Mouse (Mus musculus) gastrocnemius, adult 2 months (tissue): Measurements from ENCODE around the gene Fam184b. TPM values are rescaled to one million over a fixed set of nuclear protein-coding genes. Genes with fewer than 3 reads are reported as not detected.
A peak's percentile ranks its signal among the peaks of the same experiment; 100 is the strongest.

Experiments used
- DNase-seq: peaks from one replicate; pipeline ENCODE4 v3.0.0; 2022
- H3K27ac ChIP-seq: fragments of 200-600 bp; 2 replicates; pipeline ENCODE4 v1.8.1; 2022; ENCODE audit warnings: mild to moderate bottlenecking
- H3K4me3 ChIP-seq: fragments of 200-600 bp; 2 replicates; pipeline ENCODE4 v1.8.1; 2022; ENCODE audit warnings: mild to moderate bottlenecking, moderate library complexity
- CTCF ChIP-seq: fragments of 200-600 bp; IDR thresholded peaks from 2 replicates; pipeline ENCODE4 v1.8.1; 2022; ENCODE audit warnings: antibody characterized with exemption, mild to moderate bottlenecking, moderate library complexity
- intact Hi-C: fragments of 180-260 bp; cut with DNase I; formaldehyde crosslinking; loops from one replicate; pipeline ENCODE4 v1.15.1; 2025
- total RNA-seq, 2 experiments: library from RNA; stranded (reverse); gene quantifications; 2 replicates each; pipeline ENCODE4 v1.2.3; 2021

Gene Fam184b
- total RNA-seq, 2 experiments from 2014 or later: 0.41 to 0.61 TPM

DNA sequence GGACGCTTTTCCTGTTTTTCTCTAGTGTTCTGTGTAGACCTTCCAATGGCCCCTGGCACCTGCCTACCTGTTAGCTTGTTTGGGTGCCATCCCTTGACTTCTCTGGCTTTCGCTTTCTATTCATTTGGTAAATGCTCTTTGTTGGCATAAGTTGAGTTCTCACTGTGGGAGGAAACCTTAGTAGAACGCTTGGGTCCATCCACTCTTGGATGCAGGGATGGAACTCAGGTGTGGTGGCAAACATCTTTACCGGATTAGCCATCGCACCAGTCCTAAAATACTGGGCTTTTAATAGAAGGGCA, 118.7 kb downstream of the Fam184b start:
- intact Hi-C loops: loop anchor here (1.0 to 5.0 kb wide), 2 partner anchors 27 to 147 kb away; partner anchors contain the start of genes Lap3 and Ncapg
- TF ChIP-seq CTCF: no peak
- DNase-seq: no peak
- Histone ChIP-seq H3K4me3 (peak overlapping the region; percentile 94), H3K27ac (peak overlapping the region; percentile 88)

DNA sequence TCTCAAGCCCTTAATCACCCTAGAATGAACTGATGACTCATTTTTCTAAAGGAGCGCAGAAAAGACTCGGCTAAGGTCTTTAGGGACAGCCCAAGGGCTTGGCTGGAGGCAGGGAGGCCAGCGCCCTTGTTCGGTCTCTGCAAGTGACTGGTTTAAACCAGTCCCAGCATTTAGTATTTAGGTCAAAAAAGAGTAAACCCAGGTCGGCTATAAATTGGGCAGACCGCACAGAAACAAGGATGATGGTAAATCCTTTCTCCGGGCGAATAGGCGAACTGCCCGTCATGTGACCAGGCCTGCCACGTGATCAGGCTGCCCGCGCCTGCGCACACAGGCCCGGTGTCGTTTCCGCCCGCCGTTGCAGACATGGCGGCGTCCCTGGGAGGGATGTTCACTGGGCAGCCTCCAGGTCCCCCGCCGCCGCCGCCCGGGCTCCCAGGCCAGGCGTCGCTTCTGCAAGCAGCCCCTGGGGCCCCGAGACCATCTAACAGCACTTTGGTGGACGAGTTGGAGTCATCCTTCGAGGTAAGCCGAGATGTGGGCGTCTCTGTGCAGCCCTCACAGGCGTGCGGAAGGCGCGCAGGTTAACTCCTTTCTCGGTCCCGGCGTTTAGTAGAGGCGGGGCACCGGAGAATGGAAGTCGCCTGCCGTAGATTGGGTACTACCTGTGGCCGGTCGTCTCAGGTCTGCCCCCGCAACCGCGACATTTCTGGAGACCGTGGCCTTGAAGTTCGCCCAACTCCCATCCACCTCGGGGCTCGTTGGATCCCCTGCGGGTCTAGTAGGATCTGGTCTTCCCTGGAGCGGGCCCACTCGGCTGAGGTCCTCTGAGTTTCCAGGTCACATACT, 119.2 kb downstream of the Fam184b start, which contains the start of gene Med28:
TSS of gene Med28 (plus strand) at position 270 of the 849 bp plus-strand sequence.
- no peak for TF ChIP-seq CTCF
- peak; percentile 97 for DNase-seq
- intact Hi-C loops: loop anchor here (1.0 to 5.0 kb wide), 2 partner anchors 27 to 147 kb away; partner anchors contain the start of genes Lap3 and Ncapg
- Histone ChIP-seq H3K27ac (peak within 1 kb of the TSS; percentile 88), H3K4me3 (peak within 1 kb of the TSS; percentile 94)

DNA sequence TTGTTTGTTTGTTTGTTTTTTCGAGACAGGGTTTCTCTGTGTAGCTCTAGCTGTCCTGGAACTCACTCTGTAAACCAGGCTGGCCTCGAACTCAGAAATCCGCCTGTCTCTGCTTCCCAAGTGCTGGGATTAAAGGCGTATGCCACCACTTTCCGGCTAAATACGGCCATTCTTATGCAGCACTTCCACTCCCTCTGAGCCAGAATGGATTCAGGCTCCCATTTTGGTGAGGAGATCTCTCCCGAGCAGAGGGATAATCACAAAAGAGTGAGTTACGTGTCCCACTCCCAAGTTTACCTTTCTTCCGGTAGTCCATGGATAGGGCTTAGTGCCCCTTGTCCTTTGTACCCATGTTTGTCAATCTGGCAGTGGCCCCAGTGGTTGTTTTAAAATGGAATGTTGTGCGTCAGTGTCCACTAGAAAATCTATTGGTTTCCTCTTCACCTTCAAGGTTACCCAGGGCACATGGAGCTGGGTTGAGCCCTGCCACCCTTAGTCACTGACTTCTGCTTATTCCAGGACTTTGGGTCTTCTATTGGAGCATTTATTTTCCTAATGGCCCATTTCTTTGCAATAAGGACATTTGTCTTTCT, 124.2 kb downstream of the Fam184b start:
- no peak overlapping the region for H3K27ac ChIP-seq
- H3K4me3 ChIP-seq: no peak overlapping the region
- DNase-seq: no peak
- no peak for TF ChIP-seq CTCF
- intact Hi-C loops: no loop called here

DNA sequence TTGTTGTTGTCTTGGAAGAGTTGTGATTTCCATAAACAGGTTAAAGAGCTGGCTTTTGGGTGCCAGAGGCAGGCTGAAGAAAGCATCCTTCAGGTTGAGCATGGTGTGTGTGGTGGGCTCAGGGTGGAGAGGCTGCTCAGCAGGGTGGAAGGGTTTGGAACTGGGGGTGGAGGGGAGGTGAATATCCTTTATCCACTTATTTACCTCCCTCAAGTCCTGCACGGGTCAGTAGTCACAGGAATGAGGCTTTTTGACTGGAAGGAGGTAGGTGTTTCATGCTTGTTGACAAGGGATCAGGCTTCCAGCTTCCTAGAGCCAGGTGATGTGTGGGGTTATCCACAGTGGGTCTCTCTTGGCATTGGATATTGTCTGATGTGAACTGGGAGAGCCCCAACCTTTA, 124.8 kb downstream of the Fam184b start:
- DNase-seq: no peak
- no peak overlapping the region for H3K27ac ChIP-seq
- no peak for TF ChIP-seq CTCF
- H3K4me3 ChIP-seq: no peak overlapping the region
- intact Hi-C loops: no loop called here

DNA sequence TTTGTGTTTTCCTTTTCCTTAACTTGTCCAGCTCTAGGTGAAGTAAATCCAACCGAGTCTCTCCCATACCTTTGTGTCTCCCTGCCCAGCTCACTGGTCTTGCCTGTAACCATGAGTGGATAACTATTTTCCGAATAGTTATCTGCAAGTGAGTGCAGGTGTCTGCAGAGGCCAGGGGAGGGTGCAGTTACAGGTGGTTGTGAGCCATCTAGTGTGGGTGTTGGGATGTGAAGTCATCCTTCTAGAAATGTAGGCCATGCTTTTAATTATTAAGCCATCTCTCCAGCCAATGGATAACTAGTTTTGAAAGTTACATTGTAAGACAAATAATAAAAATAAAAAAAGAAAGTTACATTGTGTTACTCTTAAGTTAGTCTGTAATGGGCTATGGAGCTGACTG, 125.9 kb downstream of the Fam184b start:
- H3K4me3 ChIP-seq: no peak overlapping the region
- no peak for TF ChIP-seq CTCF
- no peak overlapping the region for H3K27ac ChIP-seq
- intact Hi-C loops: loop anchor here (1.0 kb wide), 1 partner anchor 16 kb away; no protein-coding TSS in a partner anchor
- DNase-seq: no peak

- Histone ChIP-seq H3K4me3 (no peak overlapping the region), H3K27ac (no peak overlapping the region)
- TF ChIP-seq CTCF: no peak
- no peak for DNase-seq
- intact Hi-C loops: loop anchor here (1.0 kb wide), 1 partner anchor 16 kb away; no protein-coding TSS in a partner anchor
Measured at GRCm38 (mm10) chr5:45512908-45513307, 126.5 kb downstream of the Fam184b start.

DNA sequence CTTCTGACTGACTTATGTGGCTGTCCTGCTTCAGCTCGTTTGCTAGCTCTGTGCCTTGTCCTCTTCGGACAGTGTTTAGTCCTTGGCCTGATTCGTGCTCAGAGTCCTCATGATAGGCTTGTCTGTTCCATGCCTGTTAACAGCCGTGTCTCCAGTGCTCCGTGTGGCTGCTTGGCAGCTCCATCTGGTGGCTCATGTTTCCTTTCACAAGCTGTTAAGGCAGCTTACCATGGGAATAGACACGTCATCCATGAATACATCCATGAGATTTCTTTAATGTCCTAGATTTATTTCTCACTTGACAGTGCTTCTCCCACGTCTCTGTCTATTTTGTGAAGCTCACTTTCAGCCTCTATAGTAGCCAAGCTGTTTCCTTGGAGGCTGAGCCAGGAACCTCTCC, 129.3 kb downstream of the Fam184b start:
- intact Hi-C loops: no loop called here
- Histone ChIP-seq H3K4me3 (no peak overlapping the region), H3K27ac (no peak overlapping the region)
- no peak; the same call in 1 of the 2 replicates for TF ChIP-seq CTCF
- no peak for DNase-seq

GRCm38 (mm10) chr5:45497564-45497963, 141.8 kb downstream of the Fam184b start:
- Histone ChIP-seq H3K27ac (no peak overlapping the region), H3K4me3 (no peak overlapping the region)
- intact Hi-C loops: loop anchor here (1.0 kb wide), 1 partner anchor 16 kb away; no protein-coding TSS in a partner anchor
- no peak for DNase-seq
- TF ChIP-seq CTCF: no peak

DNA sequence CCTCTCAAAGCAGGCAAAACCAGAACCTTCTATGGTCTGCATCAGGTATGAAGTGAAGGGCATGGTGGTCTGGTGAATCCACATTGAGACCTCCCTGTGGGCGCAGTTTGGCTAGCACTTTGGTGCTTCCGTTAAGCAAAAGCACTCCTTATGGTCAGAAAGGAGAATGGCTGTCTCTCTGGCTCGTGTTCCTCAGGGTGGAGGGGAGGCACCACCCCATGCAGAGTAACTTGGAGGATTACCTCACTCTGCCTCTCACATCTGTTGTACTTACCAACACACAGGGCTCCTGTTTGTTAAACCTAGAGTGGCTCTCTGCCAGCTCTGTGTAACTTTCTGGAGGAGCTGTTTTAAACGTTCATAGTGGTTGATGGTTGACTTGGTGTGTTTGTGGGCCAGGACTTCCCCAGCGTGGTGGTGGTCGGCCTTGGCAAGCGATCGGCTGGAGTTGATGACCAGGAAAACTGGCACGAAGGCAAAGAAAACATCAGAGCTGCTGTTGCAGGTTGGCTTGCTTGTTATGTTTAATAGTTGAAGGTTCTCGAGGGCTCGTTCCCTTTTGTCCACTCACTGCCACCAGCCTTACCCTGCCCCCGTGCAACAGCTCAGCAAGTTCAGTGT, 142.4 kb downstream of the Fam184b start:
- no peak overlapping the region for H3K27ac ChIP-seq
- TF ChIP-seq CTCF: no peak
- intact Hi-C loops: loop anchor here (1.0 kb wide), 1 partner anchor 16 kb away; no protein-coding TSS in a partner anchor
- H3K4me3 ChIP-seq: no peak overlapping the region
- DNase-seq: no peak

DNA sequence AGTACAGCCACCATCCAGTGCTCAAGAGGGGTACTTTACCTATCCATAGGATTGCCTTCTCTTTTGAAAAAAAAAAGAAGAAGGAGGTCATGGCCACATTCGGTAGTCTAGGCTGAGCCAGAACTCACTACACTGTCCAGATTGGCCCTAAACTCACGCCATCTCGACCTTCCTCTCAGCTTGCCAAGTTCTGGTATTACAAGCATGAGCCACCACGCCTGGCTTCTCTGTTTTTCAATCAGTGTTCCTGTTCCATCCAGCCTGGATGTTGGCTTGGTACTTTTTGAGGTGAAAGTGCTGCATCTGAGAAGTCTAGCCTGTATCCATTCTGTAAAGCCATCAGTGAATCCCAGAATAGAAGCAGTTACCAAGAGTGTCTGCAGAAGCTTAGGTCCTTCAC, 142.9 kb downstream of the Fam184b start:
- H3K4me3 ChIP-seq: no peak overlapping the region
- no peak overlapping the region for H3K27ac ChIP-seq
- no peak for DNase-seq
- intact Hi-C loops: no loop called here
- no peak for TF ChIP-seq CTCF

DNA sequence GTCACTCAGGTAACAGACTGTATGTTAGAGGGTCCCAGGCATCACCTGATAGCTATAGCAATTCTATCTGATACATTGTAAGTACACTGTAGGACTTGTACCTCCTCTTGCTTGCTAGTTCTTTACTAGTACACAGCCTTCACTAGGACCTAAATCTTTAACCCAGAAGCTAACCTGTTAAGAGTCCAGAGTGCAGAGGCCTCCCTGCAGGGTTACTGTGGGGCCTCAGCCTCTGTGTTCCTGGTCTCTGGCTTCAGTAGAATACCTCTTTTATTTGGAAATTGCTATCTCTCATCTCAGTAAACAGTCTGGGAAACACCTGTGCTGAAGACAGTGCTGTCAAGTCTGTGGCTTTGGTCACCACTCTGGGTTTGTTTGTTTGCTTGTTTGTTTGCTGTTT, 143.4 kb downstream of the Fam184b start:
- no peak overlapping the region for H3K4me3 ChIP-seq
- no peak for DNase-seq
- TF ChIP-seq CTCF: no peak
- no peak overlapping the region for H3K27ac ChIP-seq
- intact Hi-C loops: no loop called here

- intact Hi-C loops: no loop called here
- no peak overlapping the region for H3K27ac ChIP-seq
- no peak for DNase-seq
- no peak overlapping the region for H3K4me3 ChIP-seq
- no peak for TF ChIP-seq CTCF
Measured at GRCm38 (mm10) chr5:45495429-45495975, 143.9 kb downstream of the Fam184b start.
